8 mouse cellular contexts compared by ENCODE assay signal in the genomic region with DNA sequence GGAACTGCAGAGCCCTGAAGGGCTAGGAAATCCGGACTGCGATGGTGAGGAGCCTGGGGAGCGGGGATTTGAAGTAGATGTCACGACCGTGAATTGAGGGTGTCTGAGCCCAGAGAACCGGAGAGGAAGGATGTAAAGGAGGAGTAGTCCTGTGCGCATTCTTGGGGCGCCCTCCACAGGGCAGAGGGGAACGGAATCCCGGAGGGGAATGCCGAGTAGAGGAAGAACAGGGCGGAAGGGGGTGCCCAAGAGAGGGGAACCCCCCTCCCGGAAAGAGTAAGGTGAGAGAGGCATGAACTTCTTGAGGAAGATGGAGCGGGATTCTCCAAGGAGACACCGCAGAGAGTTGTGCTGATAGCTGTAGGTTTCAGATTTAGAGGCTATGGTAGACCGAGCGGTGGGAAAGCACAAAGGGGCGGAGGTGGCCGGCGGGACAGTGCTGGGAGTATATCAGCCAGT. TPM values are rescaled to one million over a fixed set of nuclear protein-coding genes. Genes with fewer than 3 reads are reported as not detected.
DNase-seq lines count a peak whose midpoint lies in the region; ATAC-seq and TF ChIP-seq lines count a peak whose summit lies in the region.

No protein-coding gene starts in this region.

- TF ChIP-seq CTCF in brain, embryonic 14.5 days (IDR thresholded peaks at IDR 0.05; ENCODE audit: borderline replicate concordance, extremely low read depth, insufficient read depth, insufficient read length): peak; percentile 47; the same call in 1 of the 2 replicates

- TF ChIP-seq POLR2A in brain, embryonic 14.5 days (IDR thresholded peaks at IDR 0.05; ENCODE audit: borderline replicate concordance, extremely low read depth, insufficient read depth, insufficient read length, poor library complexity, severe bottlenecking): no peak

- peak overlapping the region; percentile 68 for H3K4me3 ChIP-seq in forebrain, embryonic 12.5 days (replicated peaks)
- peak overlapping the region; percentile 55 for H3K4me3 ChIP-seq in liver, embryonic 15.5 days (replicated peaks)
- H3K4me3 ChIP-seq in neural tube, embryonic 11.5 days (ENCODE audit: low read depth, low read length): peak overlapping the region; percentile 59
- peak overlapping the region; percentile 86 for H3K4me3 ChIP-seq in stomach, embryonic 16.5 days (replicated peaks; ENCODE audit: low read length)

- WGBS in forebrain, embryonic 12.5 days: under 1% methylated on average over 20 of the region's 20 CpGs
- WGBS in liver, embryonic 15.5 days (ENCODE audit: insufficient replicate concordance): under 1% methylated on average over 20 of the region's 20 CpGs
- 1% methylated on average over 20 of the region's 20 CpGs for WGBS in neural tube, embryonic 11.5 days
- WGBS in stomach, embryonic 16.5 days: under 1% methylated on average over 20 of the region's 20 CpGs

- peak overlapping the region; percentile 81 for H3K27ac ChIP-seq in forebrain, embryonic 12.5 days
- no peak overlapping the region for H3K27ac ChIP-seq in liver, embryonic 15.5 days (replicated peaks)
- H3K27ac ChIP-seq in neural tube, embryonic 11.5 days (ENCODE audit: low read depth, low read length): peak overlapping the region; percentile 72
- peak overlapping the region; percentile 84 for H3K27ac ChIP-seq in stomach, embryonic 16.5 days (ENCODE audit: low read length)

- no peaks in the 10 kb centered on the region for H3K36me3 ChIP-seq in forebrain, embryonic 12.5 days (replicated peaks)
- no peaks in the 10 kb centered on the region for H3K36me3 ChIP-seq in liver, embryonic 15.5 days (replicated peaks)
- no peaks in the 10 kb centered on the region for H3K36me3 ChIP-seq in neural tube, embryonic 11.5 days (ENCODE audit: control insufficient read depth, insufficient read depth, low read length)
- H3K36me3 ChIP-seq in stomach, embryonic 16.5 days (ENCODE audit: control insufficient read depth, insufficient read depth, low read length): no peaks in the 10 kb centered on the region

- no peaks in the 10 kb centered on the region for H3K9me3 ChIP-seq in forebrain, embryonic 12.5 days
- H3K9me3 ChIP-seq in liver, embryonic 15.5 days (replicated peaks): no peaks in the 10 kb centered on the region
- no peaks in the 10 kb centered on the region for H3K9me3 ChIP-seq in neural tube, embryonic 11.5 days (ENCODE audit: control insufficient read depth, low read length)
- no peaks in the 10 kb centered on the region for H3K9me3 ChIP-seq in stomach, embryonic 16.5 days (replicated peaks; ENCODE audit: control insufficient read depth, low read length)

- H3K27me3 ChIP-seq in forebrain, embryonic 12.5 days: no peaks in the 10 kb centered on the region
- H3K27me3 ChIP-seq in liver, embryonic 15.5 days: peaks cover 29% of the 10 kb centered on the region
- H3K27me3 ChIP-seq in neural tube, embryonic 11.5 days (ENCODE audit: control insufficient read depth, insufficient read depth, low read length): no peaks in the 10 kb centered on the region
- no peaks in the 10 kb centered on the region for H3K27me3 ChIP-seq in stomach, embryonic 16.5 days (ENCODE audit: control insufficient read depth, insufficient read depth, low read length)

- H3K4me2 ChIP-seq in forebrain, embryonic 12.5 days: peak overlapping the region; percentile 76
- peak overlapping the region; percentile 84 for H3K4me2 ChIP-seq in liver, embryonic 15.5 days
- peak overlapping the region; percentile 88 for H3K4me2 ChIP-seq in neural tube, embryonic 11.5 days (ENCODE audit: low read depth)
- peak overlapping the region; percentile 87 for H3K4me2 ChIP-seq in stomach, embryonic 16.5 days (ENCODE audit: low read depth, low read length)

- ATAC-seq in forebrain, embryonic 12.5 days (ENCODE audit: low FRiP score): peak; percentile 83
- peak; percentile 56 for ATAC-seq in liver, embryonic 15.5 days (ENCODE audit: insufficient read depth)
- ATAC-seq in neural tube, embryonic 11.5 days (ENCODE audit: insufficient read depth, low FRiP score, low TSS enrichment): peak; percentile 80
- peak; percentile 84 for ATAC-seq in stomach, embryonic 16.5 days (ENCODE audit: insufficient read depth, low FRiP score)

- peak; percentile 81 for DNase-seq in 416B (ENCODE audit: low read depth)
- peak; percentile 87 for DNase-seq in brain, embryonic 14.5 days (ENCODE audit: low read depth)
- peak; percentile 51 to 64 for DNase-seq in heart, postnatal 10 days
- DNase-seq in kidney, postnatal 4 days: peak; percentile 60 to 68
- DNase-seq in neural tube, embryonic 11.5 days (ENCODE audit: low spot score): peak; percentile 72

- H3K4me1 ChIP-seq in forebrain, embryonic 12.5 days: peaks cover 29% of the 10 kb centered on the region
- peaks cover 14% of the 10 kb centered on the region; the same call in 1 of the 2 replicates for H3K4me1 ChIP-seq in liver, embryonic 15.5 days (replicated peaks)
- H3K4me1 ChIP-seq in neural tube, embryonic 11.5 days (ENCODE audit: control insufficient read depth, insufficient read depth, low read length): peaks cover 6% of the 10 kb centered on the region
- peaks cover 12% of the 10 kb centered on the region; the same call in 1 of the 2 replicates for H3K4me1 ChIP-seq in stomach, embryonic 16.5 days (ENCODE audit: control insufficient read depth, insufficient read depth, low read length)

- intact Hi-C loops in heart, postnatal 10 days (cut with DNase I): loop anchor here (5.0 kb wide), 1 partner anchor 69 kb away; the partner anchor contains the start of gene Mcm3

- H3K9ac ChIP-seq in forebrain, embryonic 12.5 days: peak overlapping the region; percentile 71
- peak overlapping the region; percentile 6; the same call in 1 of the 2 replicates for H3K9ac ChIP-seq in liver, embryonic 15.5 days
- H3K9ac ChIP-seq in neural tube, embryonic 11.5 days (ENCODE audit: low read length): peak overlapping the region; percentile 77
- peak overlapping the region; percentile 85 for H3K9ac ChIP-seq in stomach, embryonic 16.5 days (ENCODE audit: low read length)

RNA-seq across cellular contexts. Expression of gene Paqr8, which starts 0.6 kb away (rescaled TPM):
- 22.8 and 30.7 TPM in 2 replicates for polyA plus RNA-seq in brain, embryonic 14.5 days (2012; rRNA removed)
- polyA plus RNA-seq in forebrain, embryonic 12.5 days (2016; fragmentation: Nextera tagmentation; extraction: Ambion mirVana): 11.6 and 14.0 TPM in 2 replicates
- total RNA-seq in heart, postnatal 10 days (2021): 1 to 10 TPM; 2.6 to 2.9 TPM
- polyA plus RNA-seq in liver, embryonic 15.5 days (2015; fragmentation: Nextera tagmentation; extraction: Ambion mirVana): 0.25 and 0.33 TPM in 2 replicates
- 8.4 TPM in 2 replicates for polyA plus RNA-seq in neural tube, embryonic 11.5 days (2014; fragmentation: Nextera tagmentation; extraction: Ambion mirVana)
- polyA plus RNA-seq in stomach, embryonic 16.5 days (2015; fragmentation: Nextera tagmentation; extraction: Ambion mirVana): 14.6 and 19.8 TPM in 2 replicates

Comparison
In these comparisons a context has a peak if more than half of its experiments do, and no peak if none do; other contexts are left out.
1. H3K9ac ChIP-seq: peak in every context shown above with its lines; median percentile 85 in stomach, embryonic 16.5 days; 77 in neural tube, embryonic 11.5 days; 71 in forebrain, embryonic 12.5 days; 6 in liver, embryonic 15.5 days.